Mouse (Mus musculus): ENCODE measurements at regions not wholly inside any gene's neighbourhood (a gene's known extent, or its start where the extent isn't known, plus 50 kb on each side); places are given as distances from the start of the nearest gene placed in this dataset.

DNA sequence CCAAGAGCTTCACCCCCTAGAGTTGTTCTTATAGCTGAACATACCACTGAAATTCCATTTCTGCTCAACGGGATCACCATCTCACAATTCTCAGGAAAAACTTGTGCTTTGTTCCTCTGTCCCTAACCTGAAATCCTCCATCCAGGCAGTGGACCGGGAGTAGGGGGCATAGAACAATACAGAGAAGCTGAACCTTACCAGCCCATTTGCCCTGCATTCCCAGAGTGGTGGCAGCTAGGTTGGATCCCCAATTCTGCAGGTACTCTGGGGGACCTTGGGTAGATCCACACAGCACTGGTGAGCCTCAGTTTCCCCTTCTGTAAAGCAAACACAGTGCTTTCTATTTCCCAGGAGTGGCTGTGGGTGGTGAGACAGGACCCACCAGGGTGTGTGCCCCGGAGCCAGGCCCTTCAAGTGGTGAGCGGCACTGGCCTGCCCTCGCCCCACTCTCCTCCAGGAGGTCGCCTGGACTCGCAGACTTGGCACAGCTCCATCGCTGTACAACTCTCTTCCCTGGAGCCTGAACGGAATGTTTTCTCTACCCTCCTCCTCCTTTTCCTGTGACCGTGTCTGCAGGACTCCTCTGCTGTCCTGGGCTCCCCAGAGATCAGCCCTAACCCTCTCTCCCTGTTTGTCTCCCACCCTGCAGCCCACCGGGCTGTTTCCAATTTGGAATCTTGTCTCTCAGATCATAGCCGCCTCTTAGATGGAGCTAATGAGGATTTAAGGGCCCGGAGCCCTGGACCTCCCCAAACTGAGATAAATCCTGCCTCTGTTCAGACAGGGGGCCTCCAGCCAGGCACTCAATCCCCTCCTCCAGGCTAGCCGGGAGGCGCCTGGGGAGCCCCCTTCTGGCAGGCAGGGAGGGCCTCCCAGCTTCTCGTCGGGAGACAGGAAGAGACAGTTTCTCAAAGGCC lies 52.3 kb upstream of the Cux1 start:
- DNase-seq (ENCODE audit: low spot score in 2 of 2) = no peak

DNA sequence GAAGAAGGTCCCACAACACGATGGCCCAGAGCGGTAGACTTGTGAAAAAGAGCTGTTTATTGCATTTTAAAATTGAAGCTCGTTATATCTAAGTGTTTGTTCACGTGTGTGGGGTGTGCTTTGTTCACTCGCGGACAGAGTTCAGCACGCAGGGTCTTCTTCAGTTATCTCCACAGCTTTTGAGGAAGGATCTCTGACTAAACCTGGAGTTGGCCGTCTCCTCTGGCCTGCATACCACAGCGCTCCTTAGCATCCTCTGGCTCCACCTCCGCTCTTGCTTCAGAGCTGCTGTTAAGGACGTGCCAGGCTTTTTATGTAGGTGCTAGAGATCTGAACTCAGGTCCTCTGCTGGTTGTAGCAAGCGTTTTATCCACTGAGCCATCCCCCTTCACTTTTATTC lies 52.9 kb upstream of the Cux1 start:
- DNase-seq (ENCODE audit: low spot score in 2 of 2) = no peak

DNA sequence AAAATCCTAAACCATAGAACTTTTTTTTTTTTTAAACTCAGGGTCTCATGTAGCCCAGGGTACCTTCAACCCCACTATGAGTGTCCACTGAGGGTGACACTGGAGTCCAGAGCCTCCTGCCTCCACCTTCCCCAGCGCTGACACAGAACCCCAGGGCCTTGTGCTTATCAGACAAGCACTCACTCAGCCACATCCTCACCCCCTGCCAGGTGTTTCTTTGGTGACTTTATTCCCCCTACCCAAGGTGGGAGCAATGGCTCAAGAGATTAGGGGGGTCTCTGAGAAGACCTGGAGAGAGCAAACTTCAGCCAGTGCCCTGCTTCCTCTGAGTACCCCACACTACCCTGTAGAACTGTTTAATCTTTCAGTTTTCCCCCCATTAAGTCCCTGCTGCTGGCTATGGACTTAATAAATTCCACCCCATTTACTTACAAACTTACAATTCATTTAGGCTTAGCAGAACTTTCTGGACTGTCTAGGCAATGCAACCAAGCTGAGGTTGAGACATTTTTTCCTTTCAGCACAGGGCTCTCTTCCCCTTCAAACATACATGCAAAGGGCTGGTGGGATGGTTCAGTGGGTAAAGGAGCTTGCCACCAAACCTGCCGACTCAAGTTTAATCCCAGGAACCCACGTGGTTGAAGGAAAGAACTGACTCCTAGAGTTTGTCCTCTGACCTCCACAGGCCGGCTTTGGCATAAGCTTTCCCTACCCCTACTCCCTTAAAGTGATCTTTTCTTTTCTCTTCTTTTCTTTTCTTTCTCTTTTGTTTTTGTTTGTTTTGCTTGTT lies 54.2 kb upstream of the Cux1 start:
- DNase-seq (ENCODE audit: low spot score in 2 of 2) = no peak

DNA sequence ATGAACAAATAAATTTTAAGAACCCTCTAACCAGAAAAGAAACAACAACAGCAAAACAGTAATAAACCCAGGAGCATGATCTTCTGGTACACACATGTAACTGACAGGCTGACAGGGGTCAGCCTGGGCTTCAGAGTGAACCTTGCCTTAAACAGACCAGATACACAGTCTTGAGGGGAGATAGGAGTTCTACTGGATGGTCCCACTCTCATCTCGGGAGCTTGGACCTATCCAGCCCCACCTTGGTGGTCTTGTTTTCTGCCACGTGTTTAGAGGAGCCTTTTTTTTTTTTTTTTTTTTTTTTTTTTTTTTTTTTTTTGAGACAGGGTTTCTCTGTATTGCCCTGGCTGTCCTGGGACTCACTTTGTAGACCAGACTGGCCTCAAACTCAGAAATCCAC lies 54.9 kb upstream of the Cux1 start:
- DNase-seq (ENCODE audit: low spot score in 2 of 2) = no peak

DNA sequence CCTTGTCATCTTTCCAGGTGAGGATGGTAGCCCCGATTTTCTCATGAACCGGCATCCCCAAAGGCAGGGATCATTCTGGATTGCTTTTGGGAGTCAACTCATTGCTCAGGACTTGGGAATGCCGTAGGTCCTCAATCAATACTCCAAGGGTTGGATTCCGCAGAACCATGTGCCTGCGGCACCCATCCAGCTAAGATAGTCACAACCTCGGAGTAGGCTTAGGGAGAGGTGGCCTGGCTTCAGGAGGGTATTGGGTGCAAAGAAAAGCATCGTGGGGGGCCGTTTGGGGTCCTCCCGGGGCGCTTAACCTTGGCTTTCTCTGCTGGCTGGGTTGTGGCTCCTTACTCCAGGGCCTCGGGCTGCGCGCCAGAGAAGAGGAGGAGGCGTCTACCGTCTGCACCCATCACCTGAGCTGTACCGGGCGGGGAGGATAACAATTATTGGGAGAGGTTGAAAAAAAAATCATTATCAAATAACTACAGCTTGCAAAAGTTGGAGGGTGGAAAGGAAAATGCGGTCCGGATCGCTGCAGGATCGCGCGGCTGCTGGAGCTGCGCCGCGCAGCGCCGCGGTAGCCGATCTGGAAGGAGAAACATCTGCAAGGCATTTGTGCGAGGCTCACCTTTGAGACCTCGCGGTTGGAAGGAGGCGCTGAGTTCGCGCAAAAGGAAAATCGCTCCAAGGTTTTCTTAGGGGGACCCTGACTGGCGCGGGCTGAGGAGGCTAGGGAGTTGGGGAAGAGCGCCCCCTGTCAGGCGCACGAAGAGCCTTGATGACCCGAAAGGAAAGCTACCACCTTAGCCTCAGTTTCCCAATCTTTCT lies 55.6 kb upstream of the Cux1 start:
- DNase-seq (ENCODE audit: low spot score in 2 of 2) = peak; percentile 85 to 92

DNA sequence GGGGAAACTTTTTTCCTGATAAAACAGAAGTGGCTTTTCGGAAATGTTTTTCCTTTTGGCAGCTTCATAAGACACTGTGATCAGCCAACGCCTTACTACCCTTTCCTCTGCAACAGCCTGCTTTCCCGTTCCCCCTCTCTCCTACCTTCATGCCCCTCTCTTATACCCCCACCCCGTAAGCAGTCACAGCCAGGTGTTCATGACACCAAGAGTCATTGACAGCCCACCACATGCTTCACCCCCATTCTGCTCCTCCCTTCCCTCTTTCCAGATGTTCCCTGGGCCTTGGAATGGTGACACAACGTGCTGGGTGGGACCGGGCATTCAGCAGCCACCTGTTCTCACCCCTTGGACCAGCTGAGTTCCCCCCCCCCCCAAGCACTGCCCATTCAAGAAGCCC lies 56.5 kb upstream of the Cux1 start:
- no peak for DNase-seq (ENCODE audit: low spot score in 2 of 2)

DNA sequence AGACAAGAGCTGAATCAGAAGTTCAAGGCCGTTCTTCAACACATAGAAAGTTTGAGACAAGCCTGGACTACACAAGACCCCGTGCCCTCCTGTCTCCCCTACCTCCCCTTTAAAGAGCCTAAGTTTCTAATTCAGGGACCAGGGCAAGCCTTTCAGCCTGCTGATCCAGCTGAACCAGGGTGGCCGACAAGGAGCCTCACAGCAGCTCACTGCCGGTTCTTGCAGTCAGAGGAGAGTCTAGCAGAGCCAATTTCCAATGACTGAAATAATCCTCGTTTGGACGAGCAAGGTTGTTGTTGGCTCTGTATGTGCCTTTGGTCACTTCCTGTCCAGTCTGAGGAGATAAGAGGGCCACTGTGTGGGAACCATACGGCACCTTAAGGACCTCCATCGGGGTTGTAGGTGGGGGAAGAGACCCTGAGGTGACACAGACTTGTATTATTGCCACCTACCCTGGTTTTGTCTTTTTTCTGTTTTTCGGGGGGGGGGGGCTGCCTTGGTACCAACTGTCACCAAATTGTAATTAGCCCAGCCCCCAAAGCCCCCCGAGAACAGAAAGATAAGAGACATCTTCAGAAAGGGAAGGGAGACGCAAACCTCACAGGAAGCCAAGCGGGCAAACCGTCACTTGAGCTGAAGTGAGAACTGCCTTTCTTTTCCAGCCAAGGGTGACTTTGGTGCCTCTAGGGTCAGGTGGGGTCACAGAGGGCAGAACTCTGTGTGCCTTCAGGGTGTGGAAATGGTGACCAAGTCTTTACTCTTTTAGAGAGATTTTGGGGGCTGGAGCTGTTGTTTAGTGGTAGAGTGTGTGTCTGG lies 58.1 kb upstream of the Cux1 start:
- peak in 1 of 2 experiments; percentile 33 for DNase-seq (ENCODE audit: low spot score in 2 of 2)

DNA sequence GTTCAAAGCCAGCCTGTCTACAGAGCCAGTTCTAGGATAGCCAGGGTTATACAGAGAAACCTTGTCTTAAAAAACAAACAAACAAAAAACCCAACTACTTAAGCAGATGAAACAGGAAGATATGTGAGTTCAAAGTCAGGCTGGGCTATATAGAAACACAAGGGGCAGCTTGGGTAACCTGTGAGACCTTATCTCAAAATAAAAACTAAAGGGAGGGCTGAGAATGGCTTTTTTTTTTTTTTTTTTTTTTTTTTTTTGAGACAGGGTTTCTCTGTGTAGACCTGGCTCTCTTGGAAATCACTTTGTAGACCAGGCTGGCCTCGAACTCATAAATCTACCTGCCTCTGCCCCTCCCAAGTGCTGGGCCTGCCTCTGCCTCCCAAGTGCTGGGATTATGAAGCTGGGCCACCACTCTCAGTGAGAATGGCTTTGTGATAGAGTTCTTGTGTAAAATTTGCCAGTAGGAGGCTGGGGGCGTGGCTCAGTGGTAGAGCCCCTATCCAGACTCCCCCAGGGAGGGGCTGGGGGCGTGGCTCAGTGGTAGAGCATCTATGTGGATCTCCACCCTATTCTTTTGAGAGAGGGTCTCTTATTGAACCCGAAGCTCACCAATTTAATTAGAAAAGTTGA lies 59.0 kb upstream of the Cux1 start:
- DNase-seq (ENCODE audit: low spot score in 2 of 2) = no peak

DNA sequence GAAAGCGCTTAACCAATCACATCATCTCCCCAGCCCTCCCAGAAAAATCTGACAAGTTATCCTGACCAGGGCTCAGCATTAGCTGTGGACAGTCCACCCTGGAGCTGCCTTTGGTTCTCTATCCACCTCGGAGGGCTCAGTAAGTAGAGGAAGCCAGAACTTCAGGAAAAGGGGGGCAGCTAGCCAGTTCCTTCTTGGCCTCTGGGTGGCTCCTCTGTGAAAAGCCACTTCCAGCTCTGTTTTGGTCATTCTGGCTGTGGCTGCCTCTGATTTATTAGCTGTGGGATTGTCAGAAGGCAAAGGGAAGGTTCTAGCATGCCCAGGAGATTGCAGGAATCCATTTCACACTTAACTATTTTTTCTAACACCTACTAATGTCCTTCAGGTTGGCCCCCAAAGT lies 59.6 kb upstream of the Cux1 start:
- DNase-seq (ENCODE audit: low spot score in 2 of 2) = no peak

DNA sequence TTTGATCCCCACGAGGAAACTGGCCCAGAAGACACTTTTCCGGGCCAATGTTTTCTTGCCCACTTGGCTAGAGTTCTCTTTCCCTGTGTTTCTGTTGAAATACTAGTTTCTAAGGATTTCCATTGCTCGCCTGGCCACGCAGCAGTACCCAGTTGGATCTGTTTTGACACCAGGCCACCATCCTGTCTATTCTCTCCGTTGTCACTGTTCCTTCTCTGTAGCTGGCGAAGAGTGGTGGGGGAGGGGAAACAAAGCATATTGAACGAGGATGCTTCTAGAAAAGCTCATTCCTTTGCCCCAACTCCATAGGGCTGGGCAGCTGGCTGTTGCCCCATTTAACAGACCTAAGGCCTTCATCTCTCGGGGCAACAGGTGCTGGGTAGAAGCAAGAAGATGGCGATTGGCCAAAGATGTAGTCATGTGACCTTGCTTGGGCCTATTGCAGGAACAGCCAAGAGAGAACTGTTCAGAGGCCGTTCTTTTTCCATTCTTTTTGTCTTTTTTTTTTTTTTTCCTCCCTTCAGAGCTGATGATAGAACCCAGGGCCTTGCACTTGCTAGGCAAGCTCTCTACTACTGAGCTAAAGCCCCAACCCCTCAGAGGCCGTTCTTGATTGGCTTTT lies 60.5 kb upstream of the Cux1 start:
- no peak for DNase-seq (ENCODE audit: low spot score in 2 of 2)

DNA sequence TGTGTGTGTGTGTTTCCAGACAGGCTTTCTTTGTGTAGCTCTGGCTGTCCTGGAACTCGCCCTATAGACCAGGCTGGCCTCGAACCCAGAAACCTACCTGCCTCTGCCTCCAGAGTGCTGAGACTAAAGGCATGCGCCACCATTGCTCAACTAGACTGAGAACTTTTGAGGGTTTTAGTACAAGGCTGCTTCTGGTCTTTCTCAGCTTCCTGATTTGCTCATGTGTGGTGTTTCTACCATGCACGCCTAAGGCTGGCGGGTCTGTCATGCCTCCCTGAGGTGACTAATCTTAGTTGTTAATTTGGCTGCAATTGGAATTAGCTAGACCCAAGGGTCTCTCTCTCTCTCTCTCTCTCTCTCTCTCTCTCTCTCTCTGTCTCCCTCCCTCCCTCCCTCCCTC lies 61.2 kb upstream of the Cux1 start:
- no peak for DNase-seq (ENCODE audit: low spot score in 2 of 2)

DNA sequence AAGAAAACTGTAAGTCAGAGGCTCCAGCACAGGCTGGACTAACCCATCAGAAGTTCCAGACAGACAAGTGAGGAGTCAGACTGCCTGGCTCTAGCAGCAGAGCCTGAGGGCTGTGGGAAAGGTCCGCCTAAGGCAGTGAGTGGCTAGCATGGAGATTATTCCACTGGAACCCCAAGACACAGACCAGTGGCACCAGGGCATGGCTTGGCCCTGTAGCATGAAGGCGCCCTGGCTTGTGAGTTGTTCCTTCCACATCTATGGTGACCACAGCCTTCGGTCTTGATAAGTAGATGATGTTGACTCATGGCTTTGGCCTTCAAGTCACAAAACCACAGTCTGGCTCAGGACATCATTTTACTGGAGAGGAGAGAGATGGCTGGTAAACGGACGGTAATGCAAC lies 60.7 kb upstream of the Myl10 start:
- no peak for DNase-seq (ENCODE audit: low spot score in 2 of 2)

DNA sequence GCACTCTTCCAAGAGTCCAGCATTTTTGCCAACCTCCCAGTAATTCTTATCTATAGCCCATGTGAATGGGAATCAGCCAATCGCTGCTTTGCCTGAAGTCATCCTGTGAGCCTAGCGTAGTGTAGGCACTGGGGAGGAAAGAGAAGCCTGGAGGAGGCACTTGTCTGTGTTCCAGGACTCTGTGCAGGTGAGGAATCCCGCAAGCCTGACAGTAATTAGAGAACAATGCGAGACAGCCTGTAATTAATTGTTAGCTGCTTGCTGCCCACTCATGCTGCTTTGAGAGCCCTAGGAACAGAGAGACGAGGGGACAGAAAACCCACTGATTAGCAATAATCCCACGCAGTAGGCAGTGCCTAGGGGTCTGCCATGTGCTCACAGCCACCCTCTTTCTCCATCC lies 59.0 kb upstream of the Myl10 start:
- DNase-seq (ENCODE audit: low spot score in 2 of 2) = no peak

DNA sequence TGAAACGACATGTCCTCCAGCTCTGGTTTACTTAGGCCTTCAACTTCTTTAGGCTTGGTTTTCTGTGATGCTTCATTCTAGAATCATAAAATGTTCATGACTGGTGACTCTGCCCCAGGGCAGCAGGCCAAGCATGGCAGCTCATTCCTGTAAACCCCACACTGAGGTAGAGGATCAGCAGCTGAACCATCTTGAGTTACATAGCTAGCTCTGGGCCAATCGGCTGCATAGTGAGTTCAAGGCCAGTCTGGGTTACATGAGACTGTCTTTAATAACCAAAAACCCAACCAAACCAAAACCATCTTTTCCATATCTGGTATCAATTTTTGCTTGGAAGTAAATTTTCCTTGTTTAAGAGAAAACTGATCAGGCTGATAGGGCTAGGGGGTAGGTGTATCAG lies 57.8 kb upstream of the Myl10 start:
- DNase-seq (ENCODE audit: low spot score in 2 of 2) = no peak

DNA sequence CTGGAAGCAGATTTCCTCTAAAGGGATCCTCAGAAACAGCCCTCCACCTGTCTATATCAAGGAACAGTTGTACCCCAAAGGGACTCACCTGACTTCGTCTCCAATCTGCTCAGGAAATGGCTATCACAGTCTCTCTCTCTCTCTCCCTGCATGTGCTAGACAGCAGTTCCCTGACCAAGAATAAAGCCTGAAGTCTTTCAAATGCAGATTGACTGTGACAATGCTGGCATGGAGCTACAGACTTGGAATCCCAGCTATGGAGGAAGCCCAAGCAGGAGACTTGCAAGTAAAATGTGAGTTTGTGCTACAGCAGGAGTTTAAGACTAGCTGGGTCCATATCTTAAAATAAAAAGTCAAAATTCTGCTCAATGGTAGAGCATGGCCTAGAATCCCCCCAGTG lies 56.5 kb upstream of the Myl10 start:
- DNase-seq (ENCODE audit: low spot score in 2 of 2) = no peak

DNA sequence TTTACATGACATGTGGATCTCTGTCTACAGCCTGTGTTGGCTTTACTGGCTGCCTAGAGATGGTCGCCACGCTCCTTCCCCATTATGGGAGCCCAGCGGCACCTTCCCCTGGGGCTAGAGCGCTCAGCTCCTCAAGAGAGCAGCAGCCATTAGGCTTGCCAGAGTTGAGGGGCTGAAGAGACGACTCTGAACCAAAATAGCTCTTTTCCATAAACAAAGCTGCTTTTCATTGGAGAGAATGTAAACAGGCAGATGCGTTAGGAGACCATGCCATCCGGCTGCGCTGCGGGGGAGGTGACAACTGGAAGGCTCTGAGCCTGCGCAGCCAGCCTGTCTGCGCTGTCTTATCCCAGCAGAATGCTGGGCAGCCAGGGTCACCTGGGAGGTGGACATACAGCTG lies 55.1 kb upstream of the Myl10 start:
- DNase-seq (ENCODE audit: low spot score in 2 of 2) = no peak

DNA sequence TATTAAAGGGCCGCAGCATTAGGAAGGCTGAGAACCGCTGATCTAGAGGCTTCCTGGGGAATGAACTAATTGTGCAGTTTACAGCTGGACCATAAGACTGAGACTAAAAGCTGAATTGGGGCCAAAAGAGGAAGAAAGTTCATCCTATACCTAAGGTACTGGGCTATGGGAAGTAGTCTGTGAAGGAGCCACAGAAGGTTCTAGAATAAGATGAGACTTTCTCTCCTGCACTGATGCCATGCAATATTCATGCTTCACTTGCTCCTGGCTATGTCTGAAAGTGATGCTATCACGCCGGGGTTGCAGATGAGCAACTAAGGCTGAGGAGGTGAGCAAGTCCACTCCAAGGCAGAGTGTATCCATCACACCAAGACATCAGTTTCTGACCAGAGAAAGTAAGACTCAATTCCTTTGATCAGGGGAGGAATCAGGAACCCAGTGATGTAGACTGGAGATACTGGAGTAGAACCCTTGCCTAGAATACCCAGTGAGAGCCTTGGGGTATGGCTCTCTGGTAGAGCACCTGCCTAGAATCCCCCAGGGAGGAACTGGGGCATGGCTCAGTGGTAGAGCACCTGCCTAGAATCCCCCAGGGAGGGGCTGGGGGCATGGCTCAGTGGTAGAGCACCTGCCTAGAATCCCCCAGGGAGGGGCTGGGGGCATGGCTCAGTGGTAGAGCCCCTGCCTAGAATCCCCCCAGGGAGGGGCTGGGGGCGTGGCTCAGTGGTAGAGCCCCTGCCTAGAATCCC lies 51.9 kb upstream of the Myl10 start:
- DNase-seq (ENCODE audit: low spot score in 2 of 2) = peak in 1 of 2 experiments; percentile 42

DNA sequence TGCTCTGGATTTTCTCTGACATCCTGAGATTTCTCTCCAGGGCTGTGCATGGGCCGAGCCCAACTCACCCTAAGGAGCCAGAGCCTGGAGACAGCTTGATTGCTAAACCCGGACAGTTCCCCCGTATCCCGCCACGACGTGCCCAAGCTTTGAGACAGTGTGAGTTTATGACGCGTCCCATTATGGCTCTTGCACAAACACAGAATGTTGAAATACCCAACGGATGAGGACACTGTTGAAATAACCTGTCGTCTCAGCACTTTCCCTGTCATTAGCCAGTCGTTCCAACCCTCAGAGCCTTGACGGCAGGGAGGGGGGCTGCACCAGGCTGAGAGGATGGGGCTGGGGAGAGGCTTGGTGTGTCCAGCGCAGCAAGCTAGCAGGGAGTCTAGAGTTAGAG lies 50.7 kb upstream of the Myl10 start:
- DNase-seq (ENCODE audit: low spot score in 2 of 2) = no peak

Data from spleen, postnatal 4 days (tissue).